Mouse (Mus musculus) spleen, embryonic (tissue): ENCODE measurements at regions not wholly inside any gene's neighbourhood (a gene's known extent, or its start where the extent isn't known, plus 50 kb on each side); places are given as distances from the start of the nearest gene placed in this dataset.

Source experiments
- CTCF ChIA-PET: fragments of 350-600 bp; sonication (Branson Sonifier 250); formaldehyde crosslinking; loops from one replicate; lab custom pipeline; 2022; lab: Charles Lee

- CTCF ChIA-PET: no interaction called here
Observed at GRCm38 (mm10) chr10:37380024-37380423, 241.3 kb upstream of the Marcks start.

GRCm38 (mm10) chr10:37378002-37378702, 239.4 kb upstream of the Marcks start:
- CTCF ChIA-PET: no interaction called here

GRCm38 (mm10) chr10:37377258-37378001, 238.7 kb upstream of the Marcks start:
- CTCF ChIA-PET: no interaction called here

GRCm38 (mm10) chr10:37376172-37376571, 237.5 kb upstream of the Marcks start:
- CTCF ChIA-PET: interaction anchor here (0.6 kb wide), 1 partner anchor 127 kb away, joined by 3 read pairs; no protein-coding TSS in a partner anchor

GRCm38 (mm10) chr10:37375648-37376047, 236.9 kb upstream of the Marcks start:
- CTCF ChIA-PET: no interaction called here

- CTCF ChIA-PET: no interaction called here
Observed at GRCm38 (mm10) chr10:37368997-37369679, 230.4 kb upstream of the Marcks start.

GRCm38 (mm10) chr10:37367796-37368195, 229.1 kb upstream of the Marcks start:
- CTCF ChIA-PET: no interaction called here

GRCm38 (mm10) chr10:37364506-37364905, 225.8 kb upstream of the Marcks start:
- CTCF ChIA-PET: no interaction called here

GRCm38 (mm10) chr10:37360985-37361384, 222.3 kb upstream of the Marcks start:
- CTCF ChIA-PET: no interaction called here

- CTCF ChIA-PET: no interaction called here
Observed at GRCm38 (mm10) chr10:37358900-37359299, 220.2 kb upstream of the Marcks start.

GRCm38 (mm10) chr10:37358334-37358733, 219.6 kb upstream of the Marcks start:
- CTCF ChIA-PET: interaction anchor here (0.5 kb wide), 1 partner anchor 84 kb away, joined by 4 read pairs; no protein-coding TSS in a partner anchor

- CTCF ChIA-PET: no interaction called here
Observed at GRCm38 (mm10) chr10:37357304-37358060, 218.8 kb upstream of the Marcks start.

GRCm38 (mm10) chr10:37349261-37349660, 210.5 kb upstream of the Marcks start:
- CTCF ChIA-PET: no interaction called here

GRCm38 (mm10) chr10:37348416-37348815, 209.7 kb upstream of the Marcks start:
- CTCF ChIA-PET: no interaction called here

- CTCF ChIA-PET: no interaction called here
Observed at GRCm38 (mm10) chr10:37347661-37348060, 208.9 kb upstream of the Marcks start.

GRCm38 (mm10) chr10:37342675-37343074, 204.0 kb upstream of the Marcks start:
- CTCF ChIA-PET: no interaction called here

- CTCF ChIA-PET: no interaction called here
Observed at GRCm38 (mm10) chr10:37339658-37340057, 200.9 kb upstream of the Marcks start.

- CTCF ChIA-PET: interaction anchor here (0.5 to 0.7 kb wide), 2 partner anchors 155 to 315 kb away, joined by 3 read pairs; no protein-coding TSS in a partner anchor
Observed at GRCm38 (mm10) chr10:37338073-37338912, 199.6 kb upstream of the Marcks start.

- CTCF ChIA-PET: interaction anchor here (0.5 kb wide), 1 partner anchor 911 kb away, joined by 10 read pairs; no protein-coding TSS in a partner anchor
Observed at GRCm38 (mm10) chr10:37337172-37337620, 198.5 kb upstream of the Marcks start.

- CTCF ChIA-PET: no interaction called here
Observed at GRCm38 (mm10) chr10:37335148-37335547, 196.4 kb upstream of the Marcks start.
